Mouse (Mus musculus): ENCODE results near the gene Zfp248. TPM values are rescaled to one million over a fixed set of nuclear protein-coding genes. Genes with fewer than 3 reads are reported as not detected.

The Zfp248 gene
- 0.48 and 1.3 TPM in 2 replicates for polyA plus RNA-seq (2012; rRNA removed; ENCODE audit: low replicate concordance)

GRCm38 (mm10) chr6:118455042-118455631 is at the start of gene Zfp248:
Gene Zfp248 (minus strand): TSS chr6:118455528.

GRCm38 (mm10) chr6:118478957-118479708 is 23.8 kb upstream of the Zfp248 start, which contains the start of gene Zfp9:
Gene Zfp9 (minus strand): TSS chr6:118479320.

GRCm38 (mm10) chr6:118419050-118419920 is 36.0 kb downstream of the Zfp248 start, which contains the start of gene Bms1:
Gene Bms1 (minus strand): TSS chr6:118419474.

Other genes with a start within 250 kb of the Zfp248 start
- gene Bms1, start 36.1 kb downstream of the Zfp248 start, polyA plus RNA-seq (2012; rRNA removed; ENCODE audit: low replicate concordance), result 2.6 and 3.2 TPM in 2 replicates
- gene Zfp9, start 23.8 kb upstream of the Zfp248 start, polyA plus RNA-seq (2012; rRNA removed; ENCODE audit: low replicate concordance), result 0.66 and 2.9 TPM in 2 replicates
- 0.29 and 0.65 TPM in 2 replicates for gene Ankrd26, start 106.7 kb upstream of the Zfp248 start, polyA plus RNA-seq (2012; rRNA removed; ENCODE audit: low replicate concordance)